Mouse (Mus musculus): ENCODE measurements at regions not wholly inside any gene's neighbourhood (a gene's known extent, or its start where the extent isn't known, plus 50 kb on each side); places are given as distances from the start of the nearest gene placed in this dataset.

DNA sequence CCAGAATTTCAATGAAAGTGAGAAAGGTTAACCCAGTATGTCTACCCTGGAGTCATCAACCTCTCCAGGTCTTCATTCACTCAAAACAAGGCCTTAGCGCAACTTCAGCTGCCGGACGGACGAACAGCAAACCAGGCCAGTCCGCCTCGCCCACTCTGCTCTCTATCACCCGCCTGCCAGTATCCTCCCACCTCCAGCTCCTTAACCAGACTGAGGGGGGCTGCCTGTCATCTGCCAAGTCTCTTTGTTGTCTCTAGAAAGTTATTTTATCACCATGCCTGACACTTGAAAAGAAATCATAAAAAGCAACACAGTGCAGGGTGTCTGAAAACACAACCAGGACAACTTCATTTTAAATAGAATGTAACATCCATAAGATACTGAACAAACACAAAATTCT, 195.4 kb upstream of the Smim15 start:
- TF ChIP-seq GATA1 (IDR thresholded peaks at IDR 0.05; ENCODE audit: low read length) (no peak), TAL1 (IDR thresholded peaks at IDR 0.05; ENCODE audit: low read length) (no peak)
